In genomic region chr19:29439242-29439641, GRCm38 (mm10) we compare ENCODE assay signal across 34 mouse cellular contexts. TPM values are rescaled to one million over a fixed set of nuclear protein-coding genes. Genes with fewer than 3 reads are reported as not detected.
"Had no signal": no experiment of that assay in that cellular context is flagged by ENCODE, and none has a peak within 500 bp of the region (broad histone marks: within the 10 kb centered on the region; RNA-seq: fewer than 3 reads in every experiment).

No protein-coding gene starts in this region.

- H3K9ac ChIP-seq: embryonic facial prominence, embryonic 12.5 days; embryonic facial prominence, embryonic 13.5 days; embryonic facial prominence, embryonic 15.5 days; forebrain, embryonic 12.5 days; forebrain, embryonic 13.5 days; forebrain, embryonic 15.5 days; forebrain, postnatal 0 days had no signal

- ATAC-seq: forebrain, embryonic 13.5 days; forebrain, embryonic 14.5 days; forebrain, embryonic 15.5 days; forebrain, embryonic 16.5 days; forebrain, postnatal 0 days had no signal

- H3K4me3 ChIP-seq: embryonic facial prominence, embryonic 10.5 days; embryonic facial prominence, embryonic 12.5 days; embryonic facial prominence, embryonic 13.5 days; embryonic facial prominence, embryonic 15.5 days; erythroblast, embryonic 14.5 days; forebrain, embryonic 10.5 days; forebrain, embryonic 12.5 days; forebrain, embryonic 13.5 days; forebrain, embryonic 15.5 days; gastrocnemius, adult 2 months had no signal

- H3K27ac ChIP-seq: embryonic facial prominence, embryonic 10.5 days; embryonic facial prominence, embryonic 12.5 days; embryonic facial prominence, embryonic 13.5 days; embryonic facial prominence, embryonic 15.5 days; forebrain, embryonic 10.5 days; forebrain, embryonic 12.5 days; forebrain, embryonic 13.5 days; forebrain, embryonic 15.5 days; gastrocnemius, adult 2 months had no signal

- H3K9me3 ChIP-seq: embryonic facial prominence, embryonic 10.5 days; embryonic facial prominence, embryonic 12.5 days; embryonic facial prominence, embryonic 13.5 days; embryonic facial prominence, embryonic 15.5 days; forebrain, embryonic 10.5 days; forebrain, embryonic 12.5 days; forebrain, embryonic 13.5 days; forebrain, embryonic 15.5 days had no signal

- H3K4me1 ChIP-seq: embryonic facial prominence, embryonic 10.5 days; embryonic facial prominence, embryonic 12.5 days; embryonic facial prominence, embryonic 15.5 days; forebrain, embryonic 13.5 days; forebrain, embryonic 15.5 days had no signal

- H3K4me2 ChIP-seq: embryonic facial prominence, embryonic 12.5 days; embryonic facial prominence, embryonic 13.5 days; embryonic facial prominence, embryonic 15.5 days; forebrain, embryonic 12.5 days; forebrain, embryonic 13.5 days; forebrain, embryonic 15.5 days had no signal

- H3K36me3 ChIP-seq: embryonic facial prominence, embryonic 10.5 days; embryonic facial prominence, embryonic 12.5 days; embryonic facial prominence, embryonic 13.5 days; embryonic facial prominence, embryonic 15.5 days; forebrain, embryonic 10.5 days; forebrain, embryonic 12.5 days; forebrain, embryonic 15.5 days had no signal

- H3K27me3 ChIP-seq: embryonic facial prominence, embryonic 12.5 days; embryonic facial prominence, embryonic 13.5 days; embryonic facial prominence, embryonic 15.5 days; forebrain, embryonic 12.5 days; forebrain, embryonic 13.5 days; forebrain, embryonic 15.5 days had no signal

- DNase-seq: cerebellum, adult 9-10 months; cerebellum, adult 9-11 months; cerebellum, postnatal 10 days; cerebellum, postnatal 14 days; cerebellum, postnatal 25 days; cerebellum, postnatal 36 days; embryo, embryonic 11 days; forebrain, postnatal 0 days; gastrocnemius, adult 2 months; gastrocnemius, postnatal 10 days; gastrocnemius, postnatal 14 days; gastrocnemius, postnatal 25 days; gastrocnemius, postnatal 36 days; heart, adult 18-20 months had no signal

RNA-seq across cellular contexts. Expression of gene Pdcd1lg2, which starts 28.5 kb away (rescaled TPM):
- total RNA-seq: gastrocnemius, adult 18-20 months; gastrocnemius, adult 2 months; gastrocnemius, adult 8-10 months; gastrocnemius, postnatal 10 days; gastrocnemius, postnatal 14 days; gastrocnemius, postnatal 25 days; gastrocnemius, postnatal 36 days; gastrocnemius, postnatal 4 days; granulocyte monocyte progenitor cell, adult 5-6 weeks had no signal
- polyA plus RNA-seq: cortical plate, adult 2 months; embryonic facial prominence, embryonic 10.5 days; embryonic facial prominence, embryonic 11.5 days; embryonic facial prominence, embryonic 13.5 days; embryonic facial prominence, embryonic 14.5 days; embryonic facial prominence, embryonic 15.5 days; erythroblast, embryonic 14.5 days; forebrain, embryonic 10.5 days; forebrain, embryonic 11.5 days; forebrain, embryonic 13.5 days; forebrain, embryonic 14.5 days; forebrain, embryonic 15.5 days; forebrain, embryonic 16.5 days; forebrain, postnatal 0 days; gonadal fat pad, adult 2 months had no signal
